Mouse (Mus musculus) neural tube, embryonic 13.5 days (tissue): ENCODE data around the gene Tmcc3. TPM values are rescaled to one million over a fixed set of nuclear protein-coding genes. Genes with fewer than 3 reads are reported as not detected.

Experiments used
- ATAC-seq: fragments of 200-750 bp; cut with Nextera tagmentation; 2 replicates; pipeline ENCODE4 v1.8.0; 2017; ENCODE audit warnings: low read depth, mild to moderate bottlenecking, moderate TSS enrichment, moderate library complexity
- H3K27ac ChIP-seq: fragments of 300-500 bp; sonication (generic); replicated peaks from 2 replicates; pipeline ENCODE4 v1.5.1; 2015; ENCODE audit warnings: moderate library complexity, mild to moderate bottlenecking, inconsistent platforms
- H3K27me3 ChIP-seq: fragments of 300-500 bp; sonication (generic); 2 replicates; pipeline ENCODE4 v1.6.1; 2015; ENCODE audit warnings: mild to moderate bottlenecking, inconsistent platforms
- H3K36me3 ChIP-seq: fragments of 300-500 bp; sonication (generic); 2 replicates; pipeline ENCODE4 v1.6.1; 2015; ENCODE audit warnings: mild to moderate bottlenecking, inconsistent platforms
- H3K4me1 ChIP-seq: fragments of 300-500 bp; sonication (generic); replicated peaks from 2 replicates; pipeline ENCODE4 v1.6.1; 2015; ENCODE audit warnings: inconsistent platforms
- H3K4me2 ChIP-seq: fragments of 300-500 bp; sonication (generic); 2 replicates; pipeline ENCODE4 v1.6.1; 2015; ENCODE audit warnings: inconsistent platforms, mild to moderate bottlenecking, moderate library complexity
- H3K4me3 ChIP-seq: fragments of 300-500 bp; sonication (generic); 2 replicates; pipeline ENCODE4 v1.5.1; 2015; ENCODE audit warnings: mild to moderate bottlenecking, inconsistent platforms
- H3K9ac ChIP-seq: fragments of 300-500 bp; sonication (generic); 2 replicates; pipeline ENCODE4 v1.6.1; 2015; ENCODE audit warnings: moderate library complexity, mild to moderate bottlenecking, inconsistent platforms
- H3K9me3 ChIP-seq: fragments of 300-500 bp; sonication (generic); 2 replicates; pipeline ENCODE4 v1.6.1; 2016; ENCODE audit warnings: inconsistent platforms
- WGBS: fragments of 180-500 bp; shearing (Covaris S2); methylation state at CpG from one replicate; pipeline ENCODE4 v1.1.7; 2015; 5-methylcytosine and 5-hydroxymethylcytosine counted together
- polyA plus RNA-seq: library from polyadenylated mRNA; unstranded; fragments of >200 nt; fragmentation: Nextera tagmentation; extraction: Ambion mirVana; gene quantifications from 2 replicates; pipeline ENCODE4 v1.2.1, GENCODE M21; 2015

Gene Tmcc3
- polyA plus RNA-seq, 1 experiment from 2014 or later, result 12.0 TPM

- peaks cover 30% of the 10 kb centered on the region for H3K4me1 ChIP-seq
- no peaks in the 10 kb centered on the region for H3K36me3 ChIP-seq
- H3K4me3 ChIP-seq, result no peak overlapping the region
- no peak overlapping the region for H3K27ac ChIP-seq
- H3K9ac ChIP-seq, result no peak overlapping the region
- 81% methylated on average over 6 of the region's 6 CpGs for WGBS
- no peaks in the 10 kb centered on the region for H3K9me3 ChIP-seq
- H3K4me2 ChIP-seq, result no peak overlapping the region
- ATAC-seq, result no peak
- H3K27me3 ChIP-seq, result no peaks in the 10 kb centered on the region; the same call in 1 of the 2 replicates
Observed at GRCm38 (mm10) chr10:94409661-94410060, 97.9 kb downstream of the Tmcc3 start.

GRCm38 (mm10) chr10:94411594-94411993, 99.8 kb downstream of the Tmcc3 start:
- H3K4me3 ChIP-seq, result no peak overlapping the region

GRCm38 (mm10) chr10:94413770-94414651, 102.3 kb downstream of the Tmcc3 start:
- Histone ChIP-seq H3K4me1 (peaks cover 52% of the 10 kb centered on the region), H3K4me2 (peak overlapping the region; percentile 11; the same call in 1 of the 2 replicates), H3K4me3 (no peak overlapping the region), H3K36me3 (no peaks in the 10 kb centered on the region), H3K9me3 (no peaks in the 10 kb centered on the region), H3K9ac (peak overlapping the region; percentile 22; the same call in 1 of the 2 replicates), H3K27me3 (peaks cover 4% of the 10 kb centered on the region), H3K27ac (peak overlapping the region; percentile 85)
- peak; percentile 92 for ATAC-seq
- 7% methylated on average over 8 of the region's 8 CpGs for WGBS

More at GRCm38 (mm10) chr10:94411594-94411993, 99.8 kb downstream of the Tmcc3 start:
- H3K9ac ChIP-seq, result no peak overlapping the region
- no peaks in the 10 kb centered on the region; the same call in 1 of the 2 replicates for H3K27me3 ChIP-seq
- peaks cover 49% of the 10 kb centered on the region for H3K4me1 ChIP-seq
- no peaks in the 10 kb centered on the region for H3K9me3 ChIP-seq
- 91% methylated on average over 9 of the region's 9 CpGs for WGBS
- H3K4me2 ChIP-seq, result no peak overlapping the region
- H3K27ac ChIP-seq, result no peak overlapping the region
- H3K36me3 ChIP-seq, result no peaks in the 10 kb centered on the region
- ATAC-seq, result no peak

- no peak for ATAC-seq
- Histone ChIP-seq H3K4me1 (peaks cover 47% of the 10 kb centered on the region), H3K4me3 (no peak overlapping the region), H3K27me3 (peaks cover 4% of the 10 kb centered on the region), H3K36me3 (no peaks in the 10 kb centered on the region), H3K4me2 (peak overlapping the region; percentile 18), H3K9ac (no peak overlapping the region), H3K9me3 (no peaks in the 10 kb centered on the region), H3K27ac (peak overlapping the region; percentile 52; the same call in 1 of the 2 replicates)
- WGBS, result 28% methylated on average over 22 of the region's 22 CpGs
Observed at GRCm38 (mm10) chr10:94415950-94416844, 104.4 kb downstream of the Tmcc3 start.

- peaks cover 4% of the 10 kb centered on the region for H3K27me3 ChIP-seq
- 91% methylated on average over 4 of the region's 4 CpGs for WGBS
- no peak overlapping the region for H3K9ac ChIP-seq
- H3K9me3 ChIP-seq, result no peaks in the 10 kb centered on the region
- H3K4me3 ChIP-seq, result no peak overlapping the region
- peaks cover 40% of the 10 kb centered on the region for H3K4me1 ChIP-seq
- no peak overlapping the region for H3K4me2 ChIP-seq
- H3K36me3 ChIP-seq, result no peaks in the 10 kb centered on the region
- ATAC-seq, result no peak
- no peak overlapping the region for H3K27ac ChIP-seq
Observed at GRCm38 (mm10) chr10:94417643-94418042, 105.9 kb downstream of the Tmcc3 start.

- Histone ChIP-seq H3K9me3 (no peaks in the 10 kb centered on the region), H3K27me3 (no peaks in the 10 kb centered on the region), H3K36me3 (no peaks in the 10 kb centered on the region), H3K4me2 (no peak overlapping the region), H3K4me1 (peaks cover 8% of the 10 kb centered on the region; the same call in 1 of the 2 replicates), H3K4me3 (no peak overlapping the region), H3K9ac (no peak overlapping the region), H3K27ac (0 out of 2 replicates have a peak overlapping the region, but pooled peaks have one; percentile 20)
- 54% methylated on average over 12 of the region's 12 CpGs for WGBS
- ATAC-seq, result peak; percentile 83
Observed at GRCm38 (mm10) chr10:94426000-94426920, 114.5 kb downstream of the Tmcc3 start.

- WGBS, result 88% methylated on average over 15 of the region's 15 CpGs
- Histone ChIP-seq H3K4me2 (no peak overlapping the region), H3K4me1 (peaks cover 8% of the 10 kb centered on the region; the same call in 1 of the 2 replicates), H3K27ac (0 out of 2 replicates have a peak overlapping the region, but pooled peaks have one; percentile 20), H3K36me3 (no peaks in the 10 kb centered on the region), H3K27me3 (no peaks in the 10 kb centered on the region), H3K9ac (no peak overlapping the region), H3K4me3 (no peak overlapping the region), H3K9me3 (no peaks in the 10 kb centered on the region)
- no peak for ATAC-seq
Observed at GRCm38 (mm10) chr10:94426921-94427270, 115.1 kb downstream of the Tmcc3 start.

GRCm38 (mm10) chr10:94428186-94428942, 116.6 kb downstream of the Tmcc3 start:
- no peaks in the 10 kb centered on the region for H3K36me3 ChIP-seq
- 60% methylated on average over 12 of the region's 12 CpGs for WGBS
- H3K27me3 ChIP-seq, result no peaks in the 10 kb centered on the region
- H3K4me2 ChIP-seq, result no peak overlapping the region
- ATAC-seq, result no peak
- peaks cover 12% of the 10 kb centered on the region; the same call in 1 of the 2 replicates for H3K4me1 ChIP-seq
- H3K4me3 ChIP-seq, result no peak overlapping the region
- no peak overlapping the region for H3K9ac ChIP-seq
- no peaks in the 10 kb centered on the region for H3K9me3 ChIP-seq
- no peak overlapping the region; the same call in 1 of the 2 replicates for H3K27ac ChIP-seq

GRCm38 (mm10) chr10:94430566-94430965, 118.8 kb downstream of the Tmcc3 start:
- ATAC-seq, result no peak
- 74% methylated on average over 6 of the region's 6 CpGs for WGBS

GRCm38 (mm10) chr10:94432933-94433332, 121.2 kb downstream of the Tmcc3 start:
- no peaks in the 10 kb centered on the region for H3K27me3 ChIP-seq
- no peak overlapping the region for H3K4me2 ChIP-seq
- H3K9me3 ChIP-seq, result no peaks in the 10 kb centered on the region
- peaks cover 14% of the 10 kb centered on the region for H3K4me1 ChIP-seq
- no peaks in the 10 kb centered on the region for H3K36me3 ChIP-seq
- H3K27ac ChIP-seq, result no peak overlapping the region
- 75% methylated on average over 5 of the region's 5 CpGs for WGBS
- no peak overlapping the region for H3K9ac ChIP-seq
- no peak for ATAC-seq
- no peak overlapping the region for H3K4me3 ChIP-seq

More at GRCm38 (mm10) chr10:94430566-94430965, 118.8 kb downstream of the Tmcc3 start:
- H3K27ac ChIP-seq, result no peak overlapping the region
- no peaks in the 10 kb centered on the region for H3K9me3 ChIP-seq
- H3K4me2 ChIP-seq, result no peak overlapping the region
- H3K27me3 ChIP-seq, result no peaks in the 10 kb centered on the region
- no peaks in the 10 kb centered on the region for H3K36me3 ChIP-seq
- peaks cover 18% of the 10 kb centered on the region for H3K4me1 ChIP-seq
- no peak overlapping the region for H3K9ac ChIP-seq
- H3K4me3 ChIP-seq, result no peak overlapping the region
